Mouse (Mus musculus): ENCODE results near the gene Pum1. TPM values are rescaled to one million over a fixed set of nuclear protein-coding genes. Genes with fewer than 3 reads are reported as not detected.

Gene Pum1
- polyA plus RNA-seq, 1 experiment from 2014 or later = 106 TPM

DNA sequence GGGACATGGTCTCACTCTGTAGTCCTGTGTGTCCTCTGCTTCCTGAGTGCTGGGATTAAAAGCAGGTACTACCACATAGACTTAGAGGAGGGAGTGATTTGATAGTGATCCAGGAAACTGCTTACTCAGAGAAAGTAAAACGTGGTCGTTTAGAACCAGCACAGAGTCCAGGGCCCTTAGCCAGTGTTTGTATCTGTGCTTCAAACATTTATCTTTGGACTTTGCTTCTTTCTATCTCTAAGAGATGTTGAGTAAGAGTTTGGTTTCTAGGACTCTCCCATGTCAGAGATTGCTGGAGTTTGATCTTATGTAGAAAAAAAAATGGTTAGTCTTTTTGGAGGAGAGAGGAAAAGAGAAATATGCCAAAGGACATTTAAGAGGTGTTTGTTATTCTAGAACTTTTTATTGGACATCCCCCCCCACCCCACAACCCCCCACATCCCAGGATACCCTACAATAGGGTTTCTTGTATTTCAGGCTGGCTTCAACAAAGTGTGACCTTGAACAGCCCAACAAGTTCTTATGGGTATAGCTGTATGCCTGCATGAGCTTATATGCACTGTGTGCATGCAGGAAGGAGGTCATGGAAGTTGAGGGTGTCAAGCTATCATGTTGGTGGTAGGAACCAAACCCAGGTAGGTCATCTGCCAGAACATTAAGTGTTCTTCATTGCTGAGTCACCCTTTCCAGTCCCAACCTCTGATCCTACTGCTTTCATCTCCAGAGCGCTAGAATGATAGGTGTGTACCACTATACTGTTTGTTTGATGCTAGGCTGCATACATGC lies 43.3 kb downstream of the Pum1 start:
- Histone ChIP-seq H3K4me3 (no peak overlapping the region), H3K27ac (no peak overlapping the region), H3K4me1 (peaks cover 2% of the 10 kb centered on the region; the same call in 1 of the 2 replicates), H3K9ac (no peak overlapping the region), H3K4me2 (replicated peaks) (no peak overlapping the region), H3K36me3 (peaks cover 26% of the 10 kb centered on the region), H3K27me3 (replicated peaks) (no peaks in the 10 kb centered on the region), H3K9me3 (no peaks in the 10 kb centered on the region)
- WGBS = 92% methylated on average over 3 of the region's 3 CpGs
- no peak for ATAC-seq (ENCODE audit: low FRiP score, low read depth)

DNA sequence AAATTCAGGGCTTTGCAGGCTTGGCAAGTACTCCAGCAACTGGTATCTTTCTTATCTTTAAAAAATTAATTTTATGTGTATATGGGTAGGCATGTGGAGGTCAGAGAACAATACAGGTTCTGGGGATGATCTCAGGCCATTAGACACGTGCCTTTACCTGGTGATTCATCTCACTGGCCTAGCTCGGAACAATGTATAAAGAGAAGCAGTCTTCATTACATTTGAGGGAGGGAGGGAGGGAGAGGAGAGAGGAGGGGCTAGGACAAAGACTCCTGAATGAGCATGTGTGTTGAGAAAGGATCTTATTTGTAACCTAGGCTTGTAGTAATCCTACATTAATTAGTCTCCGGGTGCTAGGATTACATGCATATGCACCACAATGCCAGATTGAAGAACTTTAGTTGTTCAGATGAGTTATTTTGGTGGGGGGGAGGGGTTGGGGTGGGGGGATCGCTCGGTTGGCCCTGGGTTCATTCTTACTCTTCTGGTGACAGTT lies 48.3 kb downstream of the Pum1 start:
- H3K9me3 ChIP-seq = no peaks in the 10 kb centered on the region
- H3K4me3 ChIP-seq = no peak overlapping the region
- 64% methylated on average over 5 of the region's 5 CpGs for WGBS
- peaks cover 11% of the 10 kb centered on the region for H3K4me1 ChIP-seq
- H3K27me3 ChIP-seq (replicated peaks) = no peaks in the 10 kb centered on the region
- ATAC-seq (ENCODE audit: low FRiP score, low read depth) = no peak
- no peak overlapping the region for H3K4me2 ChIP-seq (replicated peaks)
- H3K9ac ChIP-seq = no peak overlapping the region
- H3K27ac ChIP-seq = no peak overlapping the region
- H3K36me3 ChIP-seq = no peaks in the 10 kb centered on the region

DNA sequence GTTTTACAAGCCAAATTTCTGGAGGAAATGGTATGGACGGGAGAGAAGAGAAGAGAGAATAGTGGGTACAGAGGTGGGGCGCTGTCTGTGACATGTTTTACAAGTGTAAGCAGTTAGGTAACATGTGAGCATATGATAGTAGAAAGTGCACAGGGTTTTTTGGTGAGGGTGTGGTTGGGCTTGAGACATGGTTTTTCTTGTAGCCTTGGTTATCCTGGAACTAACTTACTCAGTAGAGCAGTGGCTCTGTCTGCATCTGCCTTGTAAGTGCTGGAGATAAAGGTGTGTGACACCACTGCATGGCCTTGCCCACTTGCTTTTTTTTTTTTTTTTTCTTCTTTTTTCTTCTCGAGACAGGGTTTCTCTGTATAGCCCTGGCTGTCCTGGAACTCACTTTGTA lies 49.2 kb downstream of the Pum1 start:
- Histone ChIP-seq H3K4me3 (no peak overlapping the region), H3K27ac (no peak overlapping the region), H3K4me1 (peaks cover 17% of the 10 kb centered on the region), H3K36me3 (no peaks in the 10 kb centered on the region), H3K27me3 (replicated peaks) (no peaks in the 10 kb centered on the region), H3K9ac (no peak overlapping the region), H3K9me3 (no peaks in the 10 kb centered on the region), H3K4me2 (replicated peaks) (no peak overlapping the region)
- ATAC-seq (ENCODE audit: low FRiP score, low read depth) = no peak
- WGBS = 81% methylated on average over 3 of the region's 3 CpGs

DNA sequence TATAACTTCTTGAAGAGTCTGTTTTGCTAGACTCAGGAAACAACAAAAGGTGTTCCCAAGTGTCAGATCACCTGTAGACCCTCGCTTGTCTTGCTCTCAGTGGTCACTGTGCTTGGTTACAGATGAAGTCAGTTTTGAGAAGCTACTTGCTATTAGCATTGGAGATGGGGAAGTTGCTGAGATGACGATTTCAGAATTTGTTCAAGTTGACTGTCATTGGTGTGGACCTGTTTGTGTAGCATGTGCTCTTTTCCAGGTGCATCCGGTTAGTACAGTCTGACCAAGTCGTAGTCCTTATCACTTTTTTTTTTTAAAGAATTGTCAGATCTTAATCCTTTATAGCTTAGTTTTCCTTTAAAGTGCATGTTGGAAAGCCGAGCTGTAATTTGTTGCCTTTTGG lies 50.3 kb downstream of the Pum1 start:
- Histone ChIP-seq H3K4me2 (replicated peaks) (no peak overlapping the region), H3K9me3 (no peaks in the 10 kb centered on the region), H3K4me1 (peaks cover 18% of the 10 kb centered on the region), H3K4me3 (no peak overlapping the region), H3K27me3 (replicated peaks) (no peaks in the 10 kb centered on the region), H3K36me3 (no peaks in the 10 kb centered on the region), H3K27ac (no peak overlapping the region), H3K9ac (no peak overlapping the region)
- WGBS = 86% methylated on average over 5 of the region's 5 CpGs
- no peak for ATAC-seq (ENCODE audit: low FRiP score, low read depth)

GRCm38 (mm10) chr4:130715126-130715525 lies 52.0 kb downstream of the Pum1 start:
- Histone ChIP-seq H3K4me3 (no peak overlapping the region), H3K27ac (no peak overlapping the region), H3K4me2 (replicated peaks) (no peak overlapping the region), H3K4me1 (peaks cover 31% of the 10 kb centered on the region), H3K9me3 (no peaks in the 10 kb centered on the region), H3K27me3 (replicated peaks) (no peaks in the 10 kb centered on the region), H3K9ac (no peak overlapping the region), H3K36me3 (peaks cover 10% of the 10 kb centered on the region; the same call in 1 of the 2 replicates)
- no peak for ATAC-seq (ENCODE audit: low FRiP score, low read depth)

DNA sequence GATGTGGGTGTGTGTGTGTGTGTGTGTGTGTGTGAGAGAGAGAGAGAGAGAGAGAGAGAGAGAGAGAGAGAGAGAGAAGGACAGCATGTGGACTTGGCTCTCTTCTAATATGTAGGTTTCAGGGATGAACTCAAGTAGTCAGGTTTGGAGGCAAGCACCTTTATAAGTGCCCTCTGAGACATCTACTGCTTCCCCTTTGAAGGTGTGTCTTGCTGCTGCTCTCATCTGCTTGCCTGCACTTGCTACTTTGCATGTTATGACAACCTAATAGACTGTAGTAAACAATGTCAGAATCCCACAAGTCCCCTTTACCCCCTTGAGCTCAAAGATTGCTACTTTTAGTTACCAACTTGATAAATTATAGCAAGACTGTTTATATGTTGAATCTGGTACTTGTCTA lies 52.5 kb downstream of the Pum1 start:
- Histone ChIP-seq H3K4me1 (peaks cover 35% of the 10 kb centered on the region), H3K27me3 (replicated peaks) (no peaks in the 10 kb centered on the region), H3K36me3 (peaks cover 13% of the 10 kb centered on the region; the same call in 1 of the 2 replicates), H3K27ac (no peak overlapping the region), H3K4me3 (no peak overlapping the region), H3K9me3 (no peaks in the 10 kb centered on the region), H3K9ac (no peak overlapping the region), H3K4me2 (replicated peaks) (no peak overlapping the region)
- no peak for ATAC-seq (ENCODE audit: low FRiP score, low read depth)

GRCm38 (mm10) chr4:130719348-130719747 lies 56.2 kb downstream of the Pum1 start:
- H3K27ac ChIP-seq = no peak overlapping the region
- ATAC-seq (ENCODE audit: low FRiP score, low read depth) = no peak
- H3K36me3 ChIP-seq = peaks cover 13% of the 10 kb centered on the region; the same call in 1 of the 2 replicates
- 56% methylated on average over 4 of the region's 4 CpGs for WGBS
- H3K27me3 ChIP-seq (replicated peaks) = no peaks in the 10 kb centered on the region
- no peaks in the 10 kb centered on the region for H3K9me3 ChIP-seq
- no peak overlapping the region for H3K9ac ChIP-seq
- H3K4me2 ChIP-seq (replicated peaks) = no peak overlapping the region
- H3K4me1 ChIP-seq = peaks cover 51% of the 10 kb centered on the region
- H3K4me3 ChIP-seq = no peak overlapping the region

DNA sequence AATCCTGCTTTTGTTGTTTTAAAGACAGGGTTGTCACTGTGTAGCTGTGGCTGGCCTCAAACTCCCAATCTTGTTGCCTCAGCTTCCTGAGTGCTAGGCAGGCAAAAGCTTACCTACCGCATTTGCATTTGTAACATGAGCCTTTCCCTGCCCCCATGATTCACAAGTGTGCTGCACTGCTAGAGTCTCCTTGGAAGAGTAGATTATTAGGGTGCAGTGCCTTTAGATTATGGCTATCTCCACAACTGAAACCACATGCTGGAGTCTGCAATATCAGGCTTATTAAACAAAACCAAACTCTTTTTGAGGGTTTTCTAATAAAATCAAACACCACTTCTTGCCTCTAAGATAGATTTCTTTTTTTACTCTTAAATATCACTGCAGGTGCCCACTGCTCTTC lies 59.5 kb downstream of the Pum1 start:
- Histone ChIP-seq H3K27me3 (replicated peaks) (no peaks in the 10 kb centered on the region), H3K4me3 (no peak overlapping the region), H3K4me1 (peaks cover 44% of the 10 kb centered on the region), H3K9me3 (no peaks in the 10 kb centered on the region), H3K36me3 (peaks cover 13% of the 10 kb centered on the region; the same call in 1 of the 2 replicates), H3K4me2 (replicated peaks) (no peak overlapping the region), H3K9ac (no peak overlapping the region), H3K27ac (no peak overlapping the region)
- no peak for ATAC-seq (ENCODE audit: low FRiP score, low read depth)
- 18% methylated on average over 1 of the region's 1 CpGs for WGBS

DNA sequence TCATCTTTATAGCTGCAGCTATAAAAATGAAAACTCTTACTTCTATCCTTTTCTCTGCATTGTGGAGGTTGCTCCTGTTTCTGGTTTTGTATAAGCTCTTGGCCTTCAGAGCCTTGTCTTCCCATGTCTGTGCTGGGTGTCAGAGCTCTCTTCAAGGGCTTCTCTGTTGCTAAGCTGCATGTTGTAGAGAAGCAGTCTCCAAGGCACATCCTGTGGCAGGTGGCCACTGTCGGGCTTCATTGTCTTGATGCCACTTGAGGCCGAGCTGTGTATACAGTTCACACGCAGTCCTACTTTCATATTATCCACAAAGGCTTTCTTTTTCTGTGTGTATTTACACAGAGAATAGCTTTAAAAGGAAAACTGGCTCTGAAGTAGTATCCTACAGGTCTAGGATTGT lies 63.0 kb downstream of the Pum1 start:
- no peak for ATAC-seq (ENCODE audit: low FRiP score, low read depth)
- Histone ChIP-seq H3K27me3 (replicated peaks) (no peaks in the 10 kb centered on the region), H3K4me2 (replicated peaks) (no peak overlapping the region), H3K27ac (no peak overlapping the region), H3K9ac (no peak overlapping the region), H3K9me3 (no peaks in the 10 kb centered on the region), H3K4me3 (no peak overlapping the region), H3K4me1 (peaks cover 19% of the 10 kb centered on the region), H3K36me3 (peaks cover 11% of the 10 kb centered on the region; the same call in 1 of the 2 replicates)
- WGBS = 66% methylated on average over 3 of the region's 3 CpGs

GRCm38 (mm10) chr4:130735957-130736356 lies 72.8 kb downstream of the Pum1 start:
- no peak for ATAC-seq (ENCODE audit: low FRiP score, low read depth)
- H3K4me3 ChIP-seq = no peak overlapping the region
- H3K36me3 ChIP-seq = peaks cover 9% of the 10 kb centered on the region
- 75% methylated on average over 4 of the region's 4 CpGs for WGBS
- no peaks in the 10 kb centered on the region for H3K4me1 ChIP-seq
- H3K27ac ChIP-seq = no peak overlapping the region
- no peak overlapping the region for H3K4me2 ChIP-seq (replicated peaks)
- no peaks in the 10 kb centered on the region for H3K9me3 ChIP-seq
- H3K9ac ChIP-seq = no peak overlapping the region
- no peaks in the 10 kb centered on the region for H3K27me3 ChIP-seq (replicated peaks)

- no peak for ATAC-seq (ENCODE audit: low FRiP score, low read depth)
- Histone ChIP-seq H3K9me3 (no peaks in the 10 kb centered on the region), H3K4me1 (no peaks in the 10 kb centered on the region), H3K4me3 (no peak overlapping the region), H3K9ac (no peak overlapping the region), H3K27me3 (replicated peaks) (no peaks in the 10 kb centered on the region), H3K4me2 (replicated peaks) (no peak overlapping the region), H3K36me3 (peaks cover 20% of the 10 kb centered on the region), H3K27ac (no peak overlapping the region)
- 65% methylated on average over 2 of the region's 2 CpGs for WGBS
Measured at GRCm38 (mm10) chr4:130738527-130738926, 75.4 kb downstream of the Pum1 start.

- peaks cover 73% of the 10 kb centered on the region for H3K36me3 ChIP-seq
- no peak overlapping the region for H3K27ac ChIP-seq
- no peak overlapping the region for H3K9ac ChIP-seq
- H3K27me3 ChIP-seq (replicated peaks) = no peaks in the 10 kb centered on the region
- no peak for ATAC-seq (ENCODE audit: low FRiP score, low read depth)
- WGBS = 85% methylated on average over 4 of the region's 4 CpGs
- no peak overlapping the region for H3K4me3 ChIP-seq
- no peaks in the 10 kb centered on the region for H3K9me3 ChIP-seq
- H3K4me2 ChIP-seq (replicated peaks) = no peak overlapping the region
- no peaks in the 10 kb centered on the region for H3K4me1 ChIP-seq
Measured at GRCm38 (mm10) chr4:130744058-130744457, 80.9 kb downstream of the Pum1 start.

Data from neural tube, embryonic 12.5 days (tissue).